Mouse (Mus musculus) ES-E14 (cell line): ENCODE measurements at regions not wholly inside any gene's neighbourhood (a gene's known extent, or its start where the extent isn't known, plus 50 kb on each side); places are given as distances from the start of the nearest gene placed in this dataset.

Experiments
- HCFC1 ChIP-seq: IDR thresholded peaks from 2 replicates; pipeline ENCODE4 v1.6.1; 2012; ENCODE audit warnings: low read length, inconsistent platforms, borderline replicate concordance; ENCODE audit not compliant: insufficient read depth
- ZC3H11A ChIP-seq: IDR thresholded peaks from 2 replicates; pipeline ENCODE4 v1.6.1; 2012; ENCODE audit warnings: low read depth, mild to moderate bottlenecking, inconsistent platforms, low read length, borderline replicate concordance
- ZNF384 ChIP-seq: IDR thresholded peaks from 2 replicates; pipeline ENCODE4 v1.6.1; 2012; ENCODE audit warnings: low read depth, low read length, inconsistent platforms

GRCm38 (mm10) chr13:53522807-53523206 is 49.9 kb upstream of the Msx2 start:
- no peak for TF ChIP-seq HCFC1
- TF ChIP-seq ZC3H11A, result no peak
- no peak for TF ChIP-seq ZNF384
